Mouse (Mus musculus) hindbrain, postnatal 0 days (tissue): Measurements from ENCODE around the gene Gm28230. TPM values are rescaled to one million over a fixed set of nuclear protein-coding genes. Genes with fewer than 3 reads are reported as not detected.

Experiments used
- ATAC-seq: fragments of 200-750 bp; cut with Nextera tagmentation; 2 replicates; pipeline ENCODE4 v1.8.0; 2017; ENCODE audit warnings: mild to moderate bottlenecking, moderate TSS enrichment, moderate library complexity
- DNase-seq: peaks from one replicate; pipeline ENCODE4 v3.0.0-alpha.2; 2015; ENCODE audit warnings: low spot score
- H3K27ac ChIP-seq: fragments of 300-500 bp; sonication (generic); 2 replicates; pipeline ENCODE4 v1.5.1; 2014; ENCODE audit warnings: mild to moderate bottlenecking
- H3K27me3 ChIP-seq: fragments of 300-500 bp; sonication (generic); 2 replicates; pipeline ENCODE4 v1.6.1; 2014; ENCODE audit warnings: low read length, mixed read lengths; ENCODE audit not compliant: insufficient read depth
- H3K36me3 ChIP-seq: fragments of 300-500 bp; sonication (generic); 2 replicates; pipeline ENCODE4 v1.6.1; 2014; ENCODE audit warnings: low read length, mixed read lengths; ENCODE audit not compliant: insufficient read depth
- H3K4me1 ChIP-seq: fragments of 300-500 bp; sonication (generic); 2 replicates; pipeline ENCODE4 v1.6.1; 2014; ENCODE audit warnings: antibody characterized with exemption, low read length, mixed read lengths; ENCODE audit not compliant: insufficient read depth
- H3K4me2 ChIP-seq: fragments of 300-500 bp; sonication (generic); 2 replicates; pipeline ENCODE4 v1.6.1; 2014; ENCODE audit warnings: low read depth, mild to moderate bottlenecking, low read length, moderate library complexity, mixed read lengths
- H3K4me3 ChIP-seq: fragments of 300-500 bp; sonication (generic); 2 replicates; pipeline ENCODE4 v1.5.1; 2014; ENCODE audit warnings: low read length
- H3K9ac ChIP-seq: fragments of 300-500 bp; sonication (generic); replicated peaks from 2 replicates; pipeline ENCODE4 v1.6.1; 2014; ENCODE audit warnings: mild to moderate bottlenecking, low read length, moderate library complexity, mixed read lengths
- H3K9me3 ChIP-seq: fragments of 300-500 bp; sonication (generic); 2 replicates; pipeline ENCODE4 v1.6.1; 2016; ENCODE audit warnings: low read length, mixed read lengths
- CTCF ChIP-seq: IDR thresholded peaks from 2 replicates; pipeline ENCODE4 v1.5.1; 2016; ENCODE audit warnings: antibody characterized with exemption, control low read depth, low read depth
- WGBS: fragments of 180-500 bp; shearing (Covaris S2); extraction: QIAGEN DNeasy Blood & Tissue Kit; methylation state at CpG from one replicate; pipeline ENCODE4 v1.1.7; 2014; 5-methylcytosine and 5-hydroxymethylcytosine counted together
- polyA plus RNA-seq: library from polyadenylated mRNA; unstranded; fragments of >200 nt; fragmentation: Nextera tagmentation; extraction: Ambion mirVana; gene quantifications from 2 replicates; pipeline ENCODE4 v1.2.1, GENCODE M21; 2015
- total RNA-seq: library from RNA; depleted of rRNA; stranded (reverse); fragments of >200 nt; gene quantifications from 2 replicates; pipeline ENCODE4 v1.2.3, GENCODE M21; 2014

The Gm28230 gene
- total and polyA plus RNA-seq, 2 experiments from 2014 or later, result 0.70 to 3.5 TPM

DNA sequence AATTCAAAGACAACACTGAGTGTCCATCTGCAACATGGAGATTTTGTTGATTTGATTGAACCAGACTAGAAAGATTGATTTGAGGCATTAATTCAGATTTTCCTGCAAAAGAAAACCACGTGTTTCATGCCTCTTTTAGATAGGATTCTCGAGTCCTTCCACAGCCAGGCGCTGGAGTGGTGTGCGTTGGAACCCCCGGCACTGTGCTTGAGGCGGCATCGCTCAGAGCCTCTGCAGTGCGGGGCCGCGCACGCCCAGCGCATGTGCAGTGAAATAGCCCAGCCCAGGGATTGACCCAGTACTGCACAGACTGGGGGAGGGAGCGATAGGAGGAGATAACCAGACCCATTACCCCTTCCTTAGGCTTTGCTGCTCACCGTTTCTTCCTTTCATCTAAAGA lies 11.6 kb upstream of the Gm28230 start:
- Histone ChIP-seq H3K27ac (no peak overlapping the region), H3K9me3 (no peaks in the 10 kb centered on the region), H3K27me3 (peaks cover 82% of the 10 kb centered on the region), H3K36me3 (no peaks in the 10 kb centered on the region), H3K9ac (no peak overlapping the region), H3K4me2 (no peak overlapping the region), H3K4me1 (no peaks in the 10 kb centered on the region), H3K4me3 (no peak overlapping the region)
- no peak for TF ChIP-seq CTCF
- WGBS, result under 1% methylated on average over 14 of the region's 14 CpGs
- no peak for DNase-seq
- ATAC-seq, result 0 out of 2 replicates have a peak, but pooled peaks have one; percentile 50

DNA sequence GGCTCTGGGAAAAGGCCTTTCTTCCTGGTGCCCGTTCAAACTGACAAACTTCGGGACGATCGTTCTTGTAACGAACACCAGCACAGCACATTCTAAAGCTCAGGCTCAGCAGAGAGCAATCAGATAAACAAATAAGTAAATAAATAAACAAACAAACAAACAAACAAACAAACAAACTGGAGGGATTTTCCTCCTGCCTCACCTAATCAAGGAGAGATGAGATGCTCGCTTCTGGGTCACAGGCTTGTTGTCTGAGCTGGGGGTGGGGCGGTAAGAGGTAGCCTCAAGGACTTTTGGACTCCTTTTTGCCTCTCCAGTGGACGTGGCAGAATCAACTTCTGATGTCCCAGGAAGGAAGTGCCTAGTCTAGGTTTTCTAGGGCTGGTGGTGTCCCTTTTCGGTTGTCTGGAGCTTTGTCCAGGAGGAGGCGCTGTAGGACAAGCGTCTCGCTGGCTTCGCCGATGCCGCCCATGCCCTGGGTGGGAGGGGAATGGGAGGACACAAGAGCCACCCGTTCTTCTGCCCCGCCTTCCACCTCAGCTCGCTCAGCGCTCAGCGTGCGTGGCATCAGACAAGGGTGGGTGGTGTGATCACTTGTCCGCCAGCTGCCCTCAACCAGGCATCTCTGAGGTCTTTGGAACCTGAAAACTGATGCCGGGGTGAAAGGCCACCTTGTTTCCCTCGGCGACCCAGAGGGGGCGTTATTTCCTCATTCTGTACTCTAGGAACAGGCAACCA lies 10.9 kb upstream of the Gm28230 start:
- Histone ChIP-seq H3K27me3 (peaks cover 81% of the 10 kb centered on the region), H3K4me2 (peak overlapping the region; percentile 44), H3K4me1 (no peaks in the 10 kb centered on the region), H3K9me3 (no peaks in the 10 kb centered on the region), H3K4me3 (peak overlapping the region; percentile 17; the same call in 1 of the 2 replicates), H3K27ac (no peak overlapping the region), H3K9ac (no peak overlapping the region), H3K36me3 (no peaks in the 10 kb centered on the region)
- peak; percentile 93 for DNase-seq
- peak; percentile 83 for ATAC-seq
- WGBS, result 4% methylated on average over 26 of the region's 26 CpGs
- TF ChIP-seq CTCF, result peak; percentile 90

DNA sequence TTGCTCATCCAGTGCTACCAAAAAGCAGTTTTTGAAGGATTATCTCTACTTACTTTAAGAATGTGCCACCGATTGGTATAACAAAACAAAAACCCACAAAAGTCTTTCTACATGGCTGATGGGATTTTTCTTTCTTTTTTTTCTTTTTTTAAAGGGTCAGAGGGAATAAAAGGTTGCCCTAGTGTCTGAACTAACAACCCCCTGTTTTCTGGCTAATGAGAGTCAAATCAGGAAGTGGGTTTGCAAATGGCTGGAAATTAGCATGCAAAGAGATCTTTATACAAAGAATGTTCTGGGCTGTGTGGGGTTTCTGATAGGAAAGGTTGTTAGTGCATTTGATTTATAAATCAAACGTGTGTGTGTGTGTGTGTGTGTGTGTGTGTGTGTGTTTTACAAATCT lies 6.1 kb upstream of the Gm28230 start:
- Histone ChIP-seq H3K27me3 (peaks cover 87% of the 10 kb centered on the region), H3K4me1 (no peaks in the 10 kb centered on the region), H3K27ac (no peak overlapping the region), H3K4me3 (no peak overlapping the region), H3K36me3 (no peaks in the 10 kb centered on the region), H3K9ac (no peak overlapping the region), H3K4me2 (no peak overlapping the region), H3K9me3 (no peaks in the 10 kb centered on the region)
- ATAC-seq, result no peak
- DNase-seq, result no peak
- WGBS, result 18% methylated on average over 2 of the region's 2 CpGs
- no peak for TF ChIP-seq CTCF

DNA sequence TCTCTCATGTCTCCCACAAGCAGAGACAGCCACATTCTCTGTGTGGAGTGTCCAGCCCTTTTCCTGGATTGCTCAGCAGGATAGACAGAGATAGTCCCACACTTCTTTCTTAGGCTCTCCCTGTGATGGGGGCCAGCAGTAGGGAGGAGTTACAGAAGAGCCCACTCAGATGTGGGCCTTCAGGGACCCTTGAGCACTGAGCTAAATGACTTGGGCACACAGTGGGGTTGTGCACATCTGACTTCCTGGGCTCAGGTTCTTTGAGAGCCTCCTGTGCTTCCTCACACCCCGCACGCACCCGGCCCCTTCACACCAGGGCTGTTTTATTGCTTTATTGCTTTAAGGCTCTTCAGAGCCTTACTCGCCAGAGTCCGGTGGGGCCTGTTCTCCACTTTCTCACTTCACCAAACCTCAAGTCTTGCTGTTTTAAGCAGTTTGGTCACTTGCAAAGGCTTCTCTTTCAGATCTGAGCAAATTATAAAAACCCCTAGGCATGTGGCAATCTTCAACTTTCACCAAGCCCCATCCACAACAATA lies 5.5 kb upstream of the Gm28230 start:
- H3K27ac ChIP-seq, result no peak overlapping the region
- no peak for TF ChIP-seq CTCF
- ATAC-seq, result no peak
- H3K9ac ChIP-seq, result no peak overlapping the region
- H3K36me3 ChIP-seq, result no peaks in the 10 kb centered on the region
- no peaks in the 10 kb centered on the region for H3K9me3 ChIP-seq
- H3K27me3 ChIP-seq, result peaks cover 85% of the 10 kb centered on the region
- 13% methylated on average over 5 of the region's 5 CpGs for WGBS
- no peak overlapping the region for H3K4me2 ChIP-seq
- H3K4me3 ChIP-seq, result no peak overlapping the region
- no peaks in the 10 kb centered on the region for H3K4me1 ChIP-seq
- DNase-seq, result no peak

DNA sequence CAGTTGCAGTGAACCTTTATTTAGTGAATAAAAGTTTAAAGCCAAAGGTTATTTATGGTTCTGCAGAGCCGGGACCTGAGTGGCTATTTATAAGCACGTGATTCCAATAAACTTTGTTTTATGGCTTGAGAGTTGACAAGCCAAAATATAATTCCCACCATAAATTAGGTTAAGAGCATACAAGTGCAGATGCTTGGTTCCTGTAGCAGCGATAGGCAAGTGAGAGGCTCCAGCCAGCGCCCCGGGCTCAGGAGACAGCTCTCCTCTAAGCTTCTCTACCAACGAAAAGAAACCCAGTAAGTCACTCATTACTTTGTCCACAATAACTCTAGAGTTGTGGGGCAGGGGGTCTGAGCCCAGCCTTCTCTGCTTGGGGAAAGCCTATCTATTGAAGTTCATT lies 4.6 kb upstream of the Gm28230 start:
- H3K4me1 ChIP-seq, result no peaks in the 10 kb centered on the region
- H3K9me3 ChIP-seq, result no peaks in the 10 kb centered on the region
- no peak overlapping the region for H3K4me2 ChIP-seq
- H3K36me3 ChIP-seq, result no peaks in the 10 kb centered on the region
- TF ChIP-seq CTCF, result no peak
- H3K27me3 ChIP-seq, result peaks cover 85% of the 10 kb centered on the region
- ATAC-seq (no peak), DNase-seq (no peak)
- 14% methylated on average over 6 of the region's 6 CpGs for WGBS
- H3K4me3 ChIP-seq, result no peak overlapping the region
- H3K27ac ChIP-seq, result no peak overlapping the region
- H3K9ac ChIP-seq, result no peak overlapping the region

DNA sequence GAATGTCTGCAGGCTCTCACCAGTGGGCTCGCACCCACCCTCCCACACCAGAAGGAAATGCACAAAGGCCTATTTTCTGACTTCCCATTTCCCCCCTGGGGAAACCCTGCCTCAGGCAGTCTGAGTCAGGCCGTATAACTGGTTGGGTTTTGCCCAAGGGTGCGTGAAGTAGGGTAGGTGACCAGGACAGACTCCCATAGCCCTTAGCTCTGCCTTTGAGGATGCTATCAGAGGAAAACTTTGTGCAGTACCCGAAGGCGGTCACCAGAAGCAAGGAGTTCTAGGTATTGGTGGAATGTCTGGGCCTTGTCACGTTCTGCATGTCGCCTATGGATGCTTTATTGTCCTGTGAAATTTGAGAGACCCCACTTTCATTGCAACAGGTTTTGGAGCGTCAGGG lies 3.6 kb upstream of the Gm28230 start:
- no peak for ATAC-seq

DNA sequence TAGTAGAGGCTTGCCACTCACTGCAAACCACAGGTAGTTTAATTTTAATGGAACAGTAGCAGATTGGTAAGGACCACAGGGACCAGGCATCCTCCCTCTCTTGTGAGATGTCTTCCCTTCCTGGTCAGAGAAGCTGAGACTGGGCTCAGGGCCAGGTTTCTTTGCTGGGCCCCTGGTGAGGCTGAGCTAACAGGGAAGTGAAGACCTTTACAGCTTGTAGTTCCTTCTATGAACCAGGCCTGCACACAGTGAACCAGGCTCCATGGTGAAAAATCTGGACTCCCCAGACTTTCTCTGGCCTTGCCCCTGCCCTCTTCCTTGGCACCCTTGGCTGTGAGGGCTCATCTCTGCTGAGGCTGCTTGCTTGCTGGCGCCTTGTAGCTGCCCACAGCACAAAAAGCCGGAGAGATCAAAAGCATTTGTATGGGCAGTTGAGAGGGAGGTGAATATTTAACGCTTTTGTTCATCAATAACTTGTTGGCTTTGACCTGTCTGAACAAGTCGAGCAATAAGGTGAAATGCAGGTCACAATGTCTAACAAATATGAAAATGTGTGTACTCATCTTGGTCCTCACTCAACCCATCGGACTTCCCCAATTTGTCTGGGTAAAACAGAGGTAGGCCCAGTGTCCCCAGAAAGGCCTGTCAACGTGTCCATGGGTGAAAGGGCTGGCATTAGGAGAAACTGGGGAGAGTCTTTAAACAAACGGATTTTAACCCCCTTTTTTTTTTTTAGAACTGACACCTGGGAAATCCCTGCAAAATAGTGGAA lies 2.1 kb upstream of the Gm28230 start:
- DNase-seq, result no peak
- ATAC-seq, result no peak
- no peak overlapping the region for H3K4me3 ChIP-seq
- 13% methylated on average over 7 of the region's 7 CpGs for WGBS
- no peaks in the 10 kb centered on the region for H3K9me3 ChIP-seq
- H3K36me3 ChIP-seq, result no peaks in the 10 kb centered on the region
- peaks cover 89% of the 10 kb centered on the region for H3K27me3 ChIP-seq
- H3K27ac ChIP-seq, result no peak overlapping the region
- H3K9ac ChIP-seq, result no peak overlapping the region
- no peak for TF ChIP-seq CTCF
- no peaks in the 10 kb centered on the region for H3K4me1 ChIP-seq
- H3K4me2 ChIP-seq, result no peak overlapping the region

More for the DNA sequence above, 3.6 kb upstream of the Gm28230 start:
- no peak overlapping the region for H3K9ac ChIP-seq
- H3K4me2 ChIP-seq, result no peak overlapping the region
- no peak for DNase-seq
- TF ChIP-seq CTCF, result no peak
- 20% methylated on average over 8 of the region's 8 CpGs for WGBS
- H3K4me3 ChIP-seq, result no peak overlapping the region
- no peaks in the 10 kb centered on the region for H3K4me1 ChIP-seq
- no peaks in the 10 kb centered on the region for H3K9me3 ChIP-seq
- H3K36me3 ChIP-seq, result no peaks in the 10 kb centered on the region
- no peak overlapping the region for H3K27ac ChIP-seq
- peaks cover 88% of the 10 kb centered on the region for H3K27me3 ChIP-seq
